Mouse (Mus musculus) liver, adult 2 months (tissue): ENCODE results near the gene Abcb9. TPM values are rescaled to one million over a fixed set of nuclear protein-coding genes. Genes with fewer than 3 reads are reported as not detected.

Experiments
- DNase-seq: peaks from one replicate; pipeline ENCODE4 v3.0.0-alpha.2; 2011; ENCODE audit warnings: low read depth, low spot score; ENCODE audit errors: extremely low read depth
- H3K27ac ChIP-seq: fragments of 200-500 bp; replicated peaks from 2 replicates; pipeline ENCODE4 v1.5.1; 2012; ENCODE audit warnings: low read depth, mild to moderate bottlenecking, control low read depth, inconsistent platforms, low read length; ENCODE audit not compliant: insufficient read depth
- H3K27me3 ChIP-seq: fragments of 200-500 bp; 2 replicates; pipeline ENCODE4 v1.6.1; 2012; ENCODE audit warnings: mild to moderate bottlenecking, moderate library complexity, low read length, inconsistent platforms; ENCODE audit not compliant: control insufficient read depth, insufficient read depth
- H3K36me3 ChIP-seq: fragments of 200-500 bp; 2 replicates; pipeline ENCODE4 v1.6.1; 2012; ENCODE audit warnings: low read length, inconsistent platforms; ENCODE audit not compliant: control insufficient read depth, insufficient read depth
- H3K4me1 ChIP-seq: fragments of 200-500 bp; 2 replicates; pipeline ENCODE4 v1.6.1; 2011; ENCODE audit warnings: low read length; ENCODE audit not compliant: control insufficient read depth, insufficient read depth
- H3K4me3 ChIP-seq: fragments of 200-500 bp; 2 replicates; pipeline ENCODE4 v1.5.1; 2011; ENCODE audit warnings: low read depth, mild to moderate bottlenecking, control low read depth, low read length, moderate library complexity; ENCODE audit not compliant: insufficient read depth
- H3K79me2 ChIP-seq: fragments of 200-500 bp; 2 replicates; pipeline ENCODE4 v1.6.1; 2012; ENCODE audit warnings: inconsistent platforms, mild to moderate bottlenecking, low read length, moderate library complexity; ENCODE audit not compliant: control insufficient read depth, insufficient read depth
- H3K9ac ChIP-seq: fragments of 200-500 bp; 2 replicates; pipeline ENCODE4 v1.6.1; 2012; ENCODE audit warnings: low read depth, mild to moderate bottlenecking, control low read depth, inconsistent platforms, low read length
- CTCF ChIP-seq: fragments of 200-500 bp; IDR thresholded peaks from 2 replicates; pipeline ENCODE4 v1.5.1; 2011; ENCODE audit warnings: low read depth, low read length, control low read depth
- POLR2A ChIP-seq: fragments of 200-500 bp; IDR thresholded peaks from 2 replicates; pipeline ENCODE4 v1.6.1; 2011; ENCODE audit warnings: low read length, control low read depth; ENCODE audit not compliant: insufficient read depth; ENCODE audit errors: extremely low read depth
- WGBS: fragments of 180-500 bp; shearing (Covaris S2); methylation state at CpG from one replicate; pipeline ENCODE4 v1.1.7; 2018; 5-methylcytosine and 5-hydroxymethylcytosine counted together
- polyA plus RNA-seq: library from polyadenylated mRNA; depleted of rRNA; stranded (reverse); fragments of >200 nt; gene quantifications from 2 replicates; pipeline ENCODE4 v1.2.3, GENCODE M21; 2012
- total RNA-seq: library from RNA; depleted of rRNA; stranded (reverse); fragments of >200 nt; gene quantifications from 2 replicates; pipeline ENCODE4 v1.2.3, GENCODE M21; 2014

Abcb9 gene
- total and polyA plus RNA-seq, 2 experiments, result 0.74 to 2.4 TPM

GRCm38 (mm10) chr5:124082941-124083688 is 12.5 kb downstream of the Abcb9 start:
- Histone ChIP-seq H3K9ac (no peak overlapping the region), H3K4me3 (no peak overlapping the region), H3K79me2 (no peaks in the 10 kb centered on the region), H3K27ac (no peak overlapping the region), H3K36me3 (no peaks in the 10 kb centered on the region), H3K4me1 (no peaks in the 10 kb centered on the region), H3K27me3 (no peaks in the 10 kb centered on the region)
- WGBS, result 95% methylated on average over 17 of the region's 17 CpGs
- DNase-seq, result no peak
- TF ChIP-seq POLR2A, result no peak
- no peak for TF ChIP-seq CTCF

- DNase-seq, result no peak
- no peak overlapping the region for H3K9ac ChIP-seq
- no peak for TF ChIP-seq POLR2A
- TF ChIP-seq CTCF, result no peak
- no peak overlapping the region for H3K4me3 ChIP-seq
- no peaks in the 10 kb centered on the region for H3K79me2 ChIP-seq
- WGBS, result 92% methylated on average over 10 of the region's 10 CpGs
- H3K27me3 ChIP-seq, result no peaks in the 10 kb centered on the region
- no peaks in the 10 kb centered on the region for H3K36me3 ChIP-seq
- no peaks in the 10 kb centered on the region for H3K4me1 ChIP-seq
- no peak overlapping the region for H3K27ac ChIP-seq
These were observed 13.2 kb downstream of the Abcb9 start for GRCm38 (mm10) chr5:124082447-124082846.

DNA sequence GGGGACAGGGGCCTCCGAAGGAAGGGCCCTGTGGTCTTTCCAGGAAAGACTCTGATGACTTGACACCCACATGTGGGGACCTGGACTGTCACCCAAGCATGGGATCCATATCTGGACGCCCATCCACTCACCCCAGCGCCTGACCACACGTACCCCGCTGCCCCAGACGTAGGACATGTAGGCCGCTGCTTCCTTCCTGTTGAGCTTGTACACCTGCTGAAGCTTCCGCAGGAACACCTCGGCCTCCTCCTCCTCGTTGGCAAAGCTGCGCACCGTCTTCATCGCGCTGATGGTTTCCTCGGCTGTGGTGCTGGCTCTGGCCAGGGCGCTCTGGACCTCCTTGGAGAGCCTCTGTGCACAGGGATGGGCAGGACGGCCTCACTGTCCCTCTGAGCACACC is 15.7 kb downstream of the Abcb9 start:
- Histone ChIP-seq H3K4me3 (no peak overlapping the region), H3K36me3 (no peaks in the 10 kb centered on the region), H3K4me1 (no peaks in the 10 kb centered on the region), H3K27me3 (no peaks in the 10 kb centered on the region), H3K27ac (no peak overlapping the region), H3K9ac (no peak overlapping the region), H3K79me2 (no peaks in the 10 kb centered on the region)
- TF ChIP-seq CTCF (no peak), POLR2A (no peak)
- WGBS, result 84% methylated on average over 17 of the region's 17 CpGs
- DNase-seq, result no peak

DNA sequence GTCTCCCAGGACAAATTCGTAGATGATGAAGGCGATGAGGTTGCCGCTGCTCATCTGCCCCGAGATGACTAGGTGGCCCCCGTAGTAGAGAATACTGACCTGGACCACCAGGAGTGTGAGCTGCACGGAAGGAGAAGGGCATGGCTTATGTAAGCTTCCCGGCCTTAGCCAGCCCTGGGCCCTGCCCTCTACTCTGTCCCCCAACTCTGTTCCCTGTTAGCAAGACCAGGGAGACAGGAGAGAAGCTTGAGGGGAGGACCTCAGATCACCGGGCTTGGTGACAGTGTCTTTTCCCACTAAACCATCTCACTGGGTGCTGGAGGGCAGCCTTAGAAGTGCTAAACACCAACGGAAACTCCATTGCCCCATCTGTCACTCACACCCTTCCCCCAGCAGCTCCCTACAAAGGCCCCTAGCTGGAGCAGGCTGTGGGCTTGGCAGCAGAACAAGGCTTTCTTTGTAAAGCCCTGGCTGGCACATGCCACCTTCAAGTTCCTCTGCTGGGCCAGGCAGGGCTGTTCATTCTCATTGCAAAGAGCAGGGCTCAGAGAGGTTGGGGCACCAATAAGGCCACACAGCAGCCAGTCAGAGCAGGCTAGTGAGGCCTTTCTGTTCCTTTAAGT is 16.7 kb downstream of the Abcb9 start:
- Histone ChIP-seq H3K79me2 (no peaks in the 10 kb centered on the region), H3K4me3 (no peak overlapping the region), H3K27ac (no peak overlapping the region), H3K36me3 (no peaks in the 10 kb centered on the region), H3K27me3 (no peaks in the 10 kb centered on the region), H3K9ac (no peak overlapping the region), H3K4me1 (no peaks in the 10 kb centered on the region)
- TF ChIP-seq POLR2A, result no peak
- TF ChIP-seq CTCF, result no peak
- 87% methylated on average over 9 of the region's 9 CpGs for WGBS
- no peak for DNase-seq

- WGBS, result 81% methylated on average over 6 of the region's 6 CpGs
- Histone ChIP-seq H3K4me1 (no peaks in the 10 kb centered on the region), H3K79me2 (no peaks in the 10 kb centered on the region), H3K9ac (no peak overlapping the region), H3K27ac (no peak overlapping the region), H3K27me3 (no peaks in the 10 kb centered on the region), H3K4me3 (no peak overlapping the region), H3K36me3 (no peaks in the 10 kb centered on the region)
- DNase-seq, result no peak
- TF ChIP-seq CTCF (no peak), POLR2A (no peak)
These were observed 17.6 kb downstream of the Abcb9 start for GRCm38 (mm10) chr5:124077856-124078460.

DNA sequence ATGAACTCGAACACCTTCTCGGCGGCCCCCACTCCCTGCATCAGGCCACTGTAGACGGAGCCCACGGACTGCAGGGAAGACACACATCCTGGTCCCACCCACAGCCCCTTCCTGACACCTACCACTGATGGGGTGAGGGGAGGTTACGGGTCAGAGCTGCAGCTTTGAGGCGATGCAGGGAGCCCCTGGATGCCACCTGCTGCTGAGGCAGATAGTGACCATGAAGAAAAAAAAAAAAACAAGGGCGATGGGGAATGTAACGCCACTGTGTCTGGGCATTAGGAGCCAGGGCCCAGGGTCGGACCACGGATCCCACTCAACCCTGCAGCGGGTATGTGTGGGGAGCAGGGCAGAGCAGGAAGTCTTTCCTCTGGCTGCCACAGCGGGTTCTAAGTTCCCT is 18.4 kb downstream of the Abcb9 start:
- WGBS, result 88% methylated on average over 13 of the region's 13 CpGs
- H3K4me1 ChIP-seq, result no peaks in the 10 kb centered on the region
- H3K27ac ChIP-seq, result no peak overlapping the region

More for the DNA sequence above, 18.4 kb downstream of the Abcb9 start:
- Histone ChIP-seq H3K36me3 (no peaks in the 10 kb centered on the region), H3K27me3 (no peaks in the 10 kb centered on the region), H3K79me2 (no peaks in the 10 kb centered on the region), H3K4me3 (no peak overlapping the region), H3K9ac (no peak overlapping the region)
- TF ChIP-seq CTCF, result no peak
- no peak for TF ChIP-seq POLR2A
- no peak for DNase-seq
